Mouse (Mus musculus) cerebellum, adult 11-12 months (tissue): ENCODE results near the gene Zdbf2.
"Not testable (repeated sequence)": the region's sequence is repeated elsewhere in the genome, so short reads cannot be mapped to it uniquely, and the experiment has no call there.

Experiments used
- DNase-seq: peaks from one replicate; pipeline ENCODE4 v3.0.0; 2022

Zdbf2 gene

GRCm38 (mm10) chr1:63265461-63265860 lies 7.6 kb upstream of the Zdbf2 start:
- DNase-seq, result no peak

- no peak for DNase-seq
These were observed 6.9 kb upstream of the Zdbf2 start for GRCm38 (mm10) chr1:63266121-63266520.

DNA sequence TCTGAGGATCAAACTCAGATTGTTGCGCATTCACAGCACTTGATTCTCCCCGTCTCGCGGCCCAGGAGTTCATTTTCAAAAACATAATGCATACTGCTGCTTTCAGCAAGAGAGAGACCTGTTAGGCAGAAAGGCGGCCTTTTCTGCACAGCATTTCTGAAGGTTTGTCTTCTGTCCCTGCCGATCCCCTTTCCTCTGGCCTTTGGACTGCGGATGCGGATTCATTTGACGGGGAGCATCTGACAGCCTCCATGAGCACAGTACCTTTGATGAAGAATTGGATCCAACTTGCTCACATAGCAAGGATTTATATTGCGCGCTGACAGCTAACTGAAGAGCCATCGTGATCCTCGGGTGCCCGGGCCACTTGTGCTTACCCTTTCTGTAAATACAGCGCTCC lies 6.3 kb upstream of the Zdbf2 start:
- DNase-seq, result no peak

DNA sequence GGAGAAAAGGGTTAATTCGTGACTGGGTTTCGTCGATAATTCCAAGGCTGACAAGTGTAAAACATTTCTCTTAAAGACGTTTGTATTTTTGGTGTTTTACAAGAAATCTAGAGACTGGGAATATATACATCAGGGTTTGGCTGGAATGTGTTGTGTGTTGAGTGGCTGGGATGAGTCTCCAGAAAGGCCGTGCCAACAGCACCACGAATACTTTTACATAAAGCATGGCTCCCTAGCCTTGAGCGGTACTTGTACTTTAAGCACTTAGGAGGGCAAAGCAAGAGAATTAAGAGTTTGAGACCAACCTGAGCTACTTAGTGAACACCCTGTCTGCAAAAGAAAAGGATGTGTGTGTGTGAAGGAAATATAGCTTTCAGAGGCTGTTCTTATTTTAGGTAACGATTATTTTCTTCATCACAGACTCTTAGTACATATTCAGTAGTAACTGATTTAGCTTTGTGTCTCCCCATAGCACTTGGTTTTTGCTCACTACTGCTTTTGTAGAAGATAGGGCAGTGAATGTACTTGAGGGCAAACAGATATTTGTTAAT lies 865 bp upstream of the Zdbf2 start:
- DNase-seq, result no peak

DNA sequence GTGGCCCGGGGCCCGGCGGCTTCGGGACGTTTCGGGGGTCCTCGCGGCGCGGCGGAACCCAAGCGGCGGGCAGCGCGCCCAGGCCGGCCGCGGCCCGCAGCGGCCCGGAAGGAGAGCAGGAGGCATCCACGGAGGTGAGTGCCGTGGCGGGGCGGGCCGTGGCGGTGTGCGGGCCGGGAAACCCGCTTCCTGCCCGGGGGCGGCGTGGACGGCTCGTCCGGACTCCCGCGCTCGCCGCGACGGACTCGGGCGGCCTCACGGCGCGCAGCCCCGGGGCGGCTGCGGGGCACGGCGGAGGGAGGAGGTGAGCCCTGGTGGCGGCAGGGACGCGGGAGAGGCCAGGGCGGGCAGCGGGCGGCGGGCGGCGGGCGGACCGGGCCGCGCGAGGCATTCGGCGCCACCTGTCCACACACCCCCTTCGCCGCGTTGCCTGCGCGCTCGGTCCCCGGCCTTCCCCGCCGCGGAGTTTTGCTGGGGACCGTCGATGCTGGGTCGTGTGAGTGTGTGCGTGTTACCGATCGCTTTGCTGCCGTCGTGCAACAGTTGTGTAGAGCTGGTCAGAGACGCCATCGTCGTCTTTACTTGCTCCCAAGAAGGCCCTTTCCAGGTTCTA lies 380 bp downstream of the Zdbf2 start:
- DNase-seq, result no peak

GRCm38 (mm10) chr1:63274046-63274730 lies 1.1 kb downstream of the Zdbf2 start:
- DNase-seq, result no peak

- no peak for DNase-seq
These were observed 5.0 kb downstream of the Zdbf2 start for GRCm38 (mm10) chr1:63278106-63278505.

DNA sequence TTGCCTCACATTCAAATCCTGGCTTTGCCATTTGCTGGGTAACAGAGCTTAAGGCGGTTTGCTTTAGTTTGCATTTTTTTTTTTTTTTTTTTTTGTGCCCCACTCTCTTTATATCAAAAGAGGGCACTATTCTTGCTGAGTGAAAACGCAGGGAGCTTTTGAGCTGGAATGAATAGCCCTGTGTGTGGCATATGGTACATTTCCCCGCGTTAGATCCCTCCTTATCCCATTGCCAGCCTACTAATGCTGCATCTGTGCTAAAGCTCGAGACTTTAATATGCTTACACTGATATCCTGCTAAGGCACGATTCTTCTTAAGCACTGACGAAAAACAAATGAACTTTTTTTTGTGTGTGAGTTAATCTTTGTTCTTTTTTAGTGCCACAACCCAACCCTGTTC lies 20.9 kb downstream of the Zdbf2 start:
- no peak for DNase-seq

- DNase-seq, result no peak
These were observed 36.6 kb downstream of the Zdbf2 start for GRCm38 (mm10) chr1:63309661-63310060.

DNA sequence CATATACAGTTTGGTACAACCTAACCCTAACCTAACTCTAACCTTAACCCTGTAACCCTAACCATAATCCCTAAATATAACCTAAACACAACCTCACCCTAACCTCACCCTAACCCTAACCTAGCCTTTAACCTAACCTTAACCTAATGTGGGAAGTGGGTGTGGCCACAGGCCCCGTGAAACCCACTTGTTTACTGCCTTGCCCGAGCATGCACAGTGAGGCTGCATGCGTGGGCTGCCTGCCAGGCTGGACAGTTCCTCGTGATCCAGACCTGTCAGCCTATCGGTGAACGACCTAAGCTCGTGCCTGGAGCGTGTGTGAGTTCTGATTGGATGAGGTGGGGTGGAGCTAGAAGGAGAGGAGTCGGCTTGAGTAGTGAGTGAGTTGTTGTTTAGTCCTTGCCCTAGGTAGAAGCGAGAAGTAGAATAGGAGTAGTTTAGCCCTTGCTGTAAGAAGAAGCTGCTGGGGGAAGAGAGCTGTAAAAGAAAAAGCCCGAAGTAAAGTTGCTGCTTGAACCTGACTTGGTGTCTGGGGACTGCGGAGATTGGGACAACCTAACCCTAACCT lies 50.6 kb downstream of the Zdbf2 start:
- DNase-seq, result not testable (repeated sequence)
